Comparison of ENCODE assay signal across 8 mouse cellular contexts in the genomic region with DNA sequence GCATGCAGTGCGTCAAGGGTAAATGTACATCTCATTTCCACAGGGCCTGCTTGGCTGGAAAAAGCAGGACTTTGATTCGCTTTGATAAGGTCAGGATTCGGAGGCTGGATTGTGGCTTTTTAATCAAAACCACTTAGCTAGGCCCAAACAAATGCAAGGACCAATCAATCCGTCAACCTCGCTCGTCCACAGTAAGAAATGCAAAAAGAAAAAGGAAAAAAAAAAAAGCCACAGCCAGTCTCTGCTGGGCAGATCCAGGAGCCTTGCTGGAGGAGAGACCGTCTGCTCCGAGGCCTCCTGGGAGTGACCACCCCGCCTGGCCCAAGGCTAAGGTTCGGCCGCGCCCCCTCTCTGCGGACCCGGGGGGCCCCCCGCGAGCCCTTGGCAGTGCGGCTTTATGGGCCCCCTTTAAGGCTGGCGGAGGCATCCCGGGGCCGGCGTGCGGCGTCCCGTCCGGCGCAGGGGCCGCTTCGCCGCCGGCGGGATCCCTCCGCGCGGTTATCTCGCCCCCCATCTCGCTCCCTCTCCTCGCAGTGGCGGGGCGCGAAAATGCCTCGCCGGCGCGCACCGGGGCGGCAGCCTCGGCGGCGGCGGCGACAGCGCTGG. TPM values are rescaled to one million over a fixed set of nuclear protein-coding genes. Genes with fewer than 3 reads are reported as not detected.
DNase-seq lines count a peak whose midpoint lies in the region; ATAC-seq and TF ChIP-seq lines count a peak whose summit lies in the region.

A gene (plus strand): TSS at position 223 of the 606 bp plus-strand sequence.

- H3K27me3 ChIP-seq in heart, adult 2 months (ENCODE audit: control insufficient read depth, insufficient read depth, low read length), result peaks cover 31% of the 10 kb centered on the region
- H3K27me3 ChIP-seq in neural tube, embryonic 15.5 days (replicated peaks), result 0 out of 2 replicates have a peak, but pooled peaks cover 11% of the 10 kb centered on the region

- DNase-seq in heart, adult 2 months, result peak; percentile 50 to 63
- no peak for DNase-seq in heart, postnatal 25 days (ENCODE audit: low spot score)
- peak; percentile 83 for DNase-seq in adrenal gland, postnatal 25 days
- DNase-seq in gonadal fat pad, adult 2 months (ENCODE audit: low read depth), result no peak
- DNase-seq in kidney, postnatal 36 days, result peak; percentile 86 to 91
- no peak for DNase-seq in cerebellum, postnatal 36 days
- DNase-seq in Muller cell, postnatal 12 days (ENCODE audit: inconsistent ontology term), result no peak

- peak within 1 kb of the TSS; percentile 60 for H3K4me2 ChIP-seq in neural tube, embryonic 15.5 days

- no peaks in the 10 kb centered on the region for H3K79me2 ChIP-seq in heart, adult 2 months (replicated peaks; ENCODE audit: control insufficient read depth, insufficient read depth, low read length)

- no peak within 1 kb of the TSS for H3K27ac ChIP-seq in heart, adult 2 months
- H3K27ac ChIP-seq in neural tube, embryonic 15.5 days (replicated peaks), result peak within 1 kb of the TSS; percentile 99

- 4% methylated on average over 48 of the region's 52 CpGs for WGBS in heart, adult 2 months
- 2% methylated on average over 47 of the region's 52 CpGs for WGBS in neural tube, embryonic 15.5 days

- peak within 1 kb of the TSS; percentile 35 for H3K4me3 ChIP-seq in heart, adult 2 months
- peak within 1 kb of the TSS; percentile 70 for H3K4me3 ChIP-seq in neural tube, embryonic 15.5 days (replicated peaks)

- no peak for TF ChIP-seq POLR2A in heart, adult 2 months (IDR thresholded peaks at IDR 0.05; ENCODE audit: insufficient read depth, low read depth, low read length)

- peak within 1 kb of the TSS; percentile 69 for H3K9ac ChIP-seq in heart, adult 2 months (ENCODE audit: low read depth, low read length)
- H3K9ac ChIP-seq in neural tube, embryonic 15.5 days (replicated peaks), result peak within 1 kb of the TSS; percentile 91

- peak; percentile 58 for ATAC-seq in neural tube, embryonic 15.5 days (ENCODE audit: low FRiP score)

- TF ChIP-seq CTCF in heart, adult 2 months (IDR thresholded peaks at IDR 0.05), result no peak

- H3K4me1 ChIP-seq in heart, adult 2 months (ENCODE audit: control insufficient read depth, insufficient read depth, low read length), result no peaks in the 10 kb centered on the region
- H3K4me1 ChIP-seq in neural tube, embryonic 15.5 days, result peaks cover 52% of the 10 kb centered on the region

- intact Hi-C loops in heart, adult 2 months (cut with DNase I), result loop anchor here (5.0 kb wide), 2 partner anchors 258 to 608 kb away; no protein-coding TSS in a partner anchor
- intact Hi-C loops in heart, postnatal 25 days (cut with DNase I), result no loop called here

- no peaks in the 10 kb centered on the region for H3K36me3 ChIP-seq in heart, adult 2 months (ENCODE audit: control insufficient read depth, insufficient read depth, low read length)
- no peaks in the 10 kb centered on the region for H3K36me3 ChIP-seq in neural tube, embryonic 15.5 days

- no peak for TF ChIP-seq EP300 in heart, adult 2 months (IDR thresholded peaks at IDR 0.05; ENCODE audit: insufficient read depth, low read depth, low read length)

- H3K9me3 ChIP-seq in neural tube, embryonic 15.5 days (replicated peaks), result no peaks in the 10 kb centered on the region

RNA-seq across cellular contexts. Expression of the gene that starts here (rescaled TPM):
- total RNA-seq in heart, adult 2 months (2021), result 1 to 10 TPM in 1 of 2 experiments, under 1 TPM in 1; 0.61 to 1.0 TPM
- polyA plus RNA-seq in heart, adult 2 months (2012; rRNA removed), result 0.59 and 0.61 TPM in 2 replicates
- total RNA-seq in heart, postnatal 25 days (2021), result 1 to 10 TPM; 1.0 to 1.2 TPM
- total RNA-seq in adrenal gland, postnatal 25 days (2021), result 27.2 and 33.9 TPM in 2 replicates
- polyA plus RNA-seq in gonadal fat pad, adult 2 months (2012; rRNA removed), result 43.0 and 80.7 TPM in 2 replicates
- polyA plus RNA-seq in neural tube, embryonic 15.5 days (2015; fragmentation: Nextera tagmentation; extraction: Ambion mirVana), result 12.4 and 12.5 TPM in 2 replicates

Comparison
In these comparisons a context has a peak if more than half of its experiments do, and no peak if none do; other contexts are left out.
1. RNA of the gene that starts here (total RNA-seq): 27.2 to 33.9 TPM in adrenal gland, postnatal 25 days; 1.0 to 1.2 TPM in heart, postnatal 25 days and 0.61 to 1.0 TPM in heart, adult 2 months; every median in the first group is over 10 times any median in the second.
2. DNase-seq: peak in heart, adult 2 months (2 of 2), adrenal gland, postnatal 25 days (single experiment) and kidney, postnatal 36 days (2 of 2); none in heart, postnatal 25 days (single experiment), gonadal fat pad, adult 2 months (single experiment), cerebellum, postnatal 36 days (0 of 2) and Muller cell, postnatal 12 days (single experiment).